Mouse (Mus musculus) urinary bladder, postnatal 0 days (tissue): ENCODE measurements around the gene Ankrd22. TPM values are rescaled to one million over a fixed set of nuclear protein-coding genes. Genes with fewer than 3 reads are reported as not detected.

Experiments used
- polyA plus RNA-seq: library from polyadenylated mRNA; unstranded; fragments of >200 nt; fragmentation: Nextera tagmentation; extraction: Ambion mirVana; gene quantifications from 2 replicates; pipeline ENCODE4 v1.2.1, GENCODE M21; 2015

Ankrd22 gene
- 8.7 and 11.5 TPM in 2 replicates for polyA plus RNA-seq

GRCm38 (mm10) chr19:34165891-34166290 lies at the start of gene Ankrd22:
Gene Ankrd22, minus strand, starts transcription at chr19:34166053.

GRCm38 (mm10) chr19:34192008-34192963 lies 26.4 kb upstream of the Ankrd22 start, which contains the start of gene Stambpl1:
Gene Stambpl1, plus strand, starts transcription at chr19:34192229.

GRCm38 (mm10) chr19:34100633-34101032 lies 65.2 kb downstream of the Ankrd22 start, which contains the start of gene Lipm:
Gene Lipm, plus strand, starts transcription at chr19:34100933.

Other genes starting within 250 kb of the Ankrd22 start
- gene Lipf, start 204.9 kb downstream of the Ankrd22 start, polyA plus RNA-seq, result not detected in 2 replicates
- 0.17 and 0.28 TPM in 2 replicates for gene Lipk, start 157.8 kb downstream of the Ankrd22 start, polyA plus RNA-seq
- gene Lipn, start 98.7 kb downstream of the Ankrd22 start, polyA plus RNA-seq, result not detected in 2 replicates
- gene Lipm, start 65.1 kb downstream of the Ankrd22 start, polyA plus RNA-seq, result not detected in 2 replicates
- 8.8 and 9.0 TPM in 2 replicates for gene Stambpl1, start 26.2 kb upstream of the Ankrd22 start, polyA plus RNA-seq
- gene Acta2, start 89.5 kb upstream of the Ankrd22 start, polyA plus RNA-seq, result 16,285 and 17,636 TPM in 2 replicates
- gene Fas, start 124.6 kb upstream of the Ankrd22 start, polyA plus RNA-seq, result 32.8 and 49.2 TPM in 2 replicates